Mouse (Mus musculus) hindbrain, embryonic 12.5 days (tissue): Measurements from ENCODE around the gene Car8. TPM values are rescaled to one million over a fixed set of nuclear protein-coding genes. Genes with fewer than 3 reads are reported as not detected.

ENCODE experiments used
- ATAC-seq: fragments of 200-750 bp; cut with Nextera tagmentation; 2 replicates; pipeline ENCODE4 v1.8.0; 2017; ENCODE audit warnings: moderate TSS enrichment; ENCODE audit not compliant: low FRiP score
- H3K27ac ChIP-seq: fragments of 300-500 bp; sonication (generic); 2 replicates; pipeline ENCODE4 v1.5.1; 2016; ENCODE audit warnings: mild to moderate bottlenecking
- H3K27me3 ChIP-seq: fragments of 300-500 bp; sonication (generic); 2 replicates; pipeline ENCODE4 v1.6.1; 2016; ENCODE audit warnings: mild to moderate bottlenecking
- H3K36me3 ChIP-seq: fragments of 300-500 bp; sonication (generic); 2 replicates; pipeline ENCODE4 v1.6.1; 2016; ENCODE audit warnings: mild to moderate bottlenecking
- H3K4me1 ChIP-seq: fragments of 300-500 bp; sonication (generic); 2 replicates; pipeline ENCODE4 v1.6.1; 2016
- H3K4me2 ChIP-seq: fragments of 300-500 bp; sonication (generic); replicated peaks from 2 replicates; pipeline ENCODE4 v1.6.1; 2016; ENCODE audit warnings: mild to moderate bottlenecking
- H3K4me3 ChIP-seq: fragments of 300-500 bp; sonication (generic); 2 replicates; pipeline ENCODE4 v1.5.1; 2016; ENCODE audit warnings: mild to moderate bottlenecking
- H3K9ac ChIP-seq: fragments of 300-500 bp; sonication (generic); 2 replicates; pipeline ENCODE4 v1.6.1; 2016; ENCODE audit warnings: mild to moderate bottlenecking, moderate library complexity
- H3K9me3 ChIP-seq: fragments of 300-500 bp; sonication (generic); replicated peaks from 2 replicates; pipeline ENCODE4 v1.6.1; 2016; ENCODE audit warnings: mild to moderate bottlenecking
- WGBS: fragments of 180-500 bp; shearing (Covaris S2); methylation state at CpG from one replicate; pipeline ENCODE4 v1.1.7; 2016; 5-methylcytosine and 5-hydroxymethylcytosine counted together
- polyA plus RNA-seq: library from polyadenylated mRNA; unstranded; fragments of >200 nt; fragmentation: Nextera tagmentation; extraction: Ambion mirVana; gene quantifications from 2 replicates; pipeline ENCODE4 v1.2.1, GENCODE M21; 2016

The Car8 gene
- polyA plus RNA-seq, 1 experiment from 2014 or later = 1.7 TPM

DNA sequence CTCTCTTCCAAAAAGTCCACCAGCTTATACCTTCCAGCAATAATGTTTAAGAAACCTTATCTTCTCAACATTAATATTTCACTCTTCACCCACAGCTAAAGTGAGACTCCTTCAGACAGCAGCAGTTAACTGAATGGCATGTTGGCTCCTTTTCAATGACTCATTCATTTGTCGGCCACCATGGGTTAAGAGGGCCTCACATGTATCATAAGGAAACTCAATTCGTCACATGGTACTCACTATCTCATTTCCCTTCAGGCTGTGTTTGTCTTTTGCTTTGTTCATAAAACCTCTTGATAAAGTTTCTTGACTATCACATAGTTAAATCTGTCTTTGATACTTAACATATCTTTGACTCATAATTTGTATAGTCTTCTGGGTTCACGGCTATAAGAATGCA, 20.8 kb downstream of the Car8 start:
- H3K4me1 ChIP-seq = no peaks in the 10 kb centered on the region
- H3K36me3 ChIP-seq = no peaks in the 10 kb centered on the region
- H3K4me3 ChIP-seq = no peak overlapping the region
- H3K27me3 ChIP-seq = no peaks in the 10 kb centered on the region
- no peak for ATAC-seq
- H3K9me3 ChIP-seq = no peaks in the 10 kb centered on the region
- H3K27ac ChIP-seq = no peak overlapping the region
- H3K9ac ChIP-seq = no peak overlapping the region
- 78% methylated on average over 3 of the region's 3 CpGs for WGBS
- no peak overlapping the region for H3K4me2 ChIP-seq

DNA sequence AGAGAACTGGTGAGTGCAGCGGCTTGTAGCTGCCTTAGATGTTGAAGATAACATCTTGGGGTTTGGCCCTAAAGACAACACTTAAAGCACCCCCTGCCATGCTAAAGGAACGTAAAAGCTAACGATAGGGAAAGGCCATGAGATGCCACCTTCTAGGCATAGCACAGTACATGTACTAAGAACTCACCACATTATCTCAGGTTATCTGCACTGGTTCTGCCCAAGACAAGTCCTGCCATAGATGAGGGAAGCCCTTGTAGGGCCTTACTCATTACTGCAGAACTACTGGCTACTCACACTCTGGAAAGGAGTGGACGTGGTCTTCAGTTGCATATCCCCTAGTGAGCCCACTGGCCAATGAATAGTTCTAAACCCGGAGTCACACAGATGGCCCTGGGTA, 21.6 kb downstream of the Car8 start:
- no peak overlapping the region for H3K4me2 ChIP-seq
- no peak overlapping the region for H3K9ac ChIP-seq
- ATAC-seq = no peak
- no peak overlapping the region for H3K27ac ChIP-seq
- WGBS = 79% methylated on average over 5 of the region's 5 CpGs
- no peaks in the 10 kb centered on the region for H3K36me3 ChIP-seq
- no peaks in the 10 kb centered on the region for H3K27me3 ChIP-seq
- H3K9me3 ChIP-seq = no peaks in the 10 kb centered on the region
- H3K4me1 ChIP-seq = no peaks in the 10 kb centered on the region
- no peak overlapping the region for H3K4me3 ChIP-seq

DNA sequence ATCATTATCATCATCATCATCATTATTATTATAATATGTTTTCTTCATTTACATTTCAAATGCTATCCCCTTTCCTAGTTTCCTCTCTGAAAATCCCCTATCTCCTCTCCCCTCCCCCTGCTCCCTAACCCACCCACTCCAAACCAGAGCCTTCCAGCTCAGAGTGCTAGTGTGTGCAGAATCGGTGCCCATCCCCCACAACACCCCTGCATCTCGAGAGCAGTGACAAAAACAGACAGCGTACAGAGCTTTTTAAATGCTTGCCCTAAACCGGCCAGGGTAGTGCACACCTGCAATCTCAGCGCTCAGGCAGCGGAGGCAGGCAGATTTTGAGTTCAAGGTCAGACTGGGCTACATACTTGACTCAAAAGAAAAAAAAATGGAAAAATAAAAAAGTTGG, 22.3 kb downstream of the Car8 start:
- Histone ChIP-seq H3K4me3 (no peak overlapping the region), H3K4me2 (no peak overlapping the region), H3K27me3 (no peaks in the 10 kb centered on the region), H3K9ac (no peak overlapping the region), H3K27ac (no peak overlapping the region), H3K36me3 (no peaks in the 10 kb centered on the region), H3K4me1 (no peaks in the 10 kb centered on the region), H3K9me3 (no peaks in the 10 kb centered on the region)
- ATAC-seq = no peak
- 40% methylated on average over 6 of the region's 6 CpGs for WGBS

DNA sequence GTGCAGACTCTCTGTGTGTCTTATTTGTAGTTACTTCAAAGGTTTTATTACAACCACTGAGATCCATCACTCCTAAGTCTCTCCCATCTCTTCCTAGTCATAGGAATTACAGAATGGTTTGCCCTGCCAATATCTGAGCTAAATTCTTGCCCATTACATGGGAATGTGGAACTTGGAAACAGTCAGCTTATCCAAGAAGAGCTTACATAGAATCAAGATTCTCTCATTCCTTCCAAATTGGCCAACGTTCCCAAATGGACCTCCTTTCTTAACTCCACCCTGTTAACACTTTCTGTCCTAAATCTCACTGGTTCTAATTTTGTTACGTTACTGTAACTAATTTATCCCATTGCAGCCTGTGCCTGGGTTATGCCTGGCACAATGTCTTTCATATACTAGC, 25.2 kb downstream of the Car8 start:
- Histone ChIP-seq H3K27ac (no peak overlapping the region), H3K4me3 (no peak overlapping the region), H3K27me3 (no peaks in the 10 kb centered on the region), H3K9ac (no peak overlapping the region), H3K36me3 (no peaks in the 10 kb centered on the region), H3K9me3 (no peaks in the 10 kb centered on the region), H3K4me2 (no peak overlapping the region), H3K4me1 (no peaks in the 10 kb centered on the region)
- ATAC-seq = no peak
- WGBS = 89% methylated on average over 2 of the region's 2 CpGs

DNA sequence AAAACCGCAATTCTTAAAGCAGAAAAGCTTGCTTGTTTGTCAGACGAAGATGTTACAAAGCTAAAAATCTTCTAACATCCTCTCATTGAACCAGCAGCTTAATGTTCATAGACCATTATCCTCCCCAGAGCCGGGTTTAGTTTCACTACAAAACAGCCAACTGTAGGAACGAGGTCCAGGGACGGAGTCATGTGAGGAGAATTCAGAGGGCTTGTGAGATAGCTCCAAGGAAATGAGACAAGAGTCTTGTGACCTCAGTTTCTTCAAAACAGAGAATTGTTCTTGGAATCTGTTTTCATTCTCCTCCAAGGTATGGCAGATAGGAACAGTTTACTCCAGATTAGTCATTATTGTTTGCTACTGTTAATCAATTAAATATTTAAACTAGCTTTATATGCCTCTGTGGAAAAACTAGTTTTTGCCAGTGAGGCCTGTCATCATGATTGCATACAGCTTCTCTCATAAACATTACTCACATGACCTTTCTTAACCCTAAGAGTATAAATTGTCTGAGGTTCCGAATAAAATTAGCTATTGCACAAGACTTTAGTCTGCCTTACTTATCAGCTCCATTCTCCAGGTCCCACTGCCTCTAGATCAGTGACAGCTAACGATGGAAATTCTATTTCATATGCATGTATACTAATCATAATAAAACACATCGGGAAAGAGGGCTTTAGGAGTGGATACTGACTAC, 25.8 kb downstream of the Car8 start:
- H3K27ac ChIP-seq = no peak overlapping the region
- no peak overlapping the region for H3K4me2 ChIP-seq
- H3K27me3 ChIP-seq = no peaks in the 10 kb centered on the region
- no peaks in the 10 kb centered on the region for H3K4me1 ChIP-seq
- H3K9me3 ChIP-seq = no peaks in the 10 kb centered on the region
- H3K36me3 ChIP-seq = no peaks in the 10 kb centered on the region
- H3K9ac ChIP-seq = no peak overlapping the region
- 80% methylated on average over 8 of the region's 8 CpGs for WGBS
- ATAC-seq = no peak
- no peak overlapping the region for H3K4me3 ChIP-seq

DNA sequence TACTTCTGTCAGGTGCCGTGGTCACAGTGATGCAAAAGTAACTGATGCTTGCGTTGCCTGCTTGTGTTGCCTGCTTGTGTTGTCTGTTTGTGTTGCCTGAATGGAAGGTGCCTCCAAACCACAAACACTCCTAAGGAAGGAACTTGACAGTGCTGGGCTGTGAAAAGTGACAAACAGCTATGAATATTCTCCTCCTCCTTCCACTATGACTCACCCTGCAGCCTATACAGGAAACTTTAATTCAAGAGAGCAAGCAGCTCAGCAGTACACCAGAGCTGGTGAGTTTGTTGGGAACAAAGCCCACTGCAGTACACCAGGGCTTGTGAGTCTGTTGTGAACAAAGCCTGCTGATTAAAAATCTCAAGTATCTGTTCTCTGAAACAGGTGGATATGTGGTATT, 28.4 kb downstream of the Car8 start:
- no peak for ATAC-seq
- Histone ChIP-seq H3K36me3 (no peaks in the 10 kb centered on the region), H3K4me3 (no peak overlapping the region), H3K4me1 (no peaks in the 10 kb centered on the region), H3K9me3 (no peaks in the 10 kb centered on the region), H3K27ac (no peak overlapping the region), H3K4me2 (no peak overlapping the region), H3K27me3 (no peaks in the 10 kb centered on the region), H3K9ac (no peak overlapping the region)
- WGBS = 84% methylated on average over 2 of the region's 2 CpGs

DNA sequence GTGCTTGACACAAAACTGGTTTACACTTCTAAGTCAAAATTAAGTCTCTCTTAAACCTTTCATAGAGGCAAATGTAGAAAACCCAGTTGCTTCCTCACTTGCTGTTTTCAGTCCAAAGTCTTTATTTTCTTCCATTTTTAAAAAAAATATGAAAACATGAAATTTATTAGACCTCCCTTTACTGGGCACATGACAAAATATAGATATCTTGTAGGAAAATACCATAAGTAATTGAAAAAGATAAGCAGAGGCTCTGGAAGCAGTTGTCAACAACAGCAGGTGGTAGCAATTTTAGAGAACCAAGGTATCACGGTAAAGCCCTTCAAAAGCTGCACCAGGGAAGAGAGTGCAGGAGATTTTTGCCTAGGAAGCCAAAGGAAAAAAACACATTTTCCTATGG, 30.9 kb downstream of the Car8 start:
- 69% methylated on average over 1 of the region's 1 CpGs for WGBS
- Histone ChIP-seq H3K4me1 (no peaks in the 10 kb centered on the region), H3K4me3 (no peak overlapping the region), H3K36me3 (no peaks in the 10 kb centered on the region), H3K9me3 (no peaks in the 10 kb centered on the region), H3K27me3 (no peaks in the 10 kb centered on the region), H3K9ac (no peak overlapping the region), H3K27ac (no peak overlapping the region), H3K4me2 (no peak overlapping the region)
- no peak for ATAC-seq

DNA sequence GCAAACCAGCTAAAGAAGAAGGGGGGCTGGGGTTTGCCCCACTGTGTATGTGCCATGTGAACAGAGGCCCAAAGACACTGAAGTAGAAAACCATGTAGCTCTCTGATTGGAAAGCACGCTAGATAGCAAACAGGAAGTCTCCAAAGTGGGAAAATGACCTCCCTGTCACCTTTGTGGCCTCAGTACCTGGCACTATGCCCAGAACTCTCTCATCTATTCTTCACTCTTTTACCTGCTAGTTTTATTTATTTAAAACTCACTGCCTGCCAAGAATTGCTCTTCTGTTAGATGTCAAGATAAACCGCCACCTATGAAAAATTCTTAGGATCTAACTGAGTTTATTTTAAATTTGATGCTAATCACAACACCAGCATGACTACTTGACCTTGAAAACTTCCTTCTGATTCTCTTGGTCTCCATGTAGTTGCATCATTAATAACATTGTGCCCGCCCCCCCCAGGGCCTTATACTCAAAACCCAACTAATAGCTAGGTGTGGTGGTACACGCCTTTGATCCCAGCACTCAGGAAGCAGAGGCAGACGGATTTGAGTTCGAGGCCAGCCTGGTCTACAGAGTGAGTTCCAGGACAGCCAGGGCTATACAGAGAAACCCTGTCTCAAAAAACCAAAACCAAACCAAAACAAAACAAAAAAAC, 31.8 kb downstream of the Car8 start:
- Histone ChIP-seq H3K4me3 (no peak overlapping the region), H3K36me3 (no peaks in the 10 kb centered on the region), H3K9me3 (no peaks in the 10 kb centered on the region), H3K9ac (no peak overlapping the region), H3K4me2 (no peak overlapping the region), H3K4me1 (no peaks in the 10 kb centered on the region), H3K27me3 (no peaks in the 10 kb centered on the region), H3K27ac (no peak overlapping the region)
- WGBS = 86% methylated on average over 6 of the region's 6 CpGs
- ATAC-seq = no peak

DNA sequence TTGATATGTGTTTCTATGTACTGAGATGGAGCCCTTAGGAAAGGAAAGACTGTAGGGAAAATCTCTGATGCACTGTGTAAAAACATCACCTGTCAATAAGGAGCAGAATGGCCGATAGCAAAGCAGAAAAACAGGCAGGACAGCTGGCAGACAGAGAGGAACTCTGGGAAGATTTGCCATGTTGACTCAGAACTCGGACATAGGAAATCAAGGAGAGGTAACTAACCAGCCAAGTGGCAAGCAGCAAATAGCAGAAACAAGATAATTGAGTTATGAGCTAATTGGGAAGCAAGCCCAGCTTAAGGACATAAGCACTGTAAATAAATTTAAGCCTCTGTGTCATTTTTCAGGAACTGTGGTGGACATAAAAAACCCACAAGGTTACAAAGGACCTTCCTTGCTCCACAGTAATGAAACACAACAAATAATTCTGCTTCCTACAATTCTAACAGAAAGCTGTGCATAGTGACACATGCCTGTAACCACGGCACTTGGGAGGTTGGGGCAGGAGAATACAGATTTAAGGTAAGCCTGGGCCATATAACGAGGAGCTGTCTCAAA, 33.7 kb downstream of the Car8 start:
- no peak overlapping the region for H3K27ac ChIP-seq
- H3K9ac ChIP-seq = no peak overlapping the region
- WGBS = 75% methylated on average over 4 of the region's 4 CpGs

DNA sequence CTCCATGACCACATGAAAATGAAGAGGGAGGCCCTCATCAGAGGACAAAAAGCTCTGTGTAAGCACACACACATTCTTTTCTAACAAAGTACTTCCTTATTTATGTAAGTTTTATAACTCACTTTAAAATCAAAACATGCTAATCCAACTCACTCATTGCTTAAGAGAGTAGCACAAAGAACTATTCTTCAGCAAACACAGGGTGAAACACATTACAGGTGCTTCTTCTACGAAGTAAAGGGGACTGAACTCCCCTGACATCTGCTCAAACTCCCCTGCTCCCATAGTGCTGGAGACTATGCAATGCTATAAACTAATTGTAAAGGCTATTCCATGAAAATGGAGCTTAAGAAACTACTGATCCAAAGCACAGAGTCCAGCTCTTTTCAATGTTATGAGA, 35.5 kb downstream of the Car8 start:
- Histone ChIP-seq H3K4me3 (no peak overlapping the region), H3K27ac (no peak overlapping the region), H3K36me3 (no peaks in the 10 kb centered on the region), H3K4me1 (no peaks in the 10 kb centered on the region), H3K4me2 (no peak overlapping the region), H3K9me3 (no peaks in the 10 kb centered on the region), H3K27me3 (no peaks in the 10 kb centered on the region), H3K9ac (no peak overlapping the region)
- ATAC-seq = no peak
- 48% methylated on average over 1 of the region's 1 CpGs for WGBS

More for the DNA sequence above, 33.7 kb downstream of the Car8 start:
- Histone ChIP-seq H3K27me3 (no peaks in the 10 kb centered on the region), H3K4me1 (no peaks in the 10 kb centered on the region), H3K4me3 (no peak overlapping the region), H3K9me3 (no peaks in the 10 kb centered on the region), H3K36me3 (no peaks in the 10 kb centered on the region), H3K4me2 (no peak overlapping the region)
- no peak for ATAC-seq

DNA sequence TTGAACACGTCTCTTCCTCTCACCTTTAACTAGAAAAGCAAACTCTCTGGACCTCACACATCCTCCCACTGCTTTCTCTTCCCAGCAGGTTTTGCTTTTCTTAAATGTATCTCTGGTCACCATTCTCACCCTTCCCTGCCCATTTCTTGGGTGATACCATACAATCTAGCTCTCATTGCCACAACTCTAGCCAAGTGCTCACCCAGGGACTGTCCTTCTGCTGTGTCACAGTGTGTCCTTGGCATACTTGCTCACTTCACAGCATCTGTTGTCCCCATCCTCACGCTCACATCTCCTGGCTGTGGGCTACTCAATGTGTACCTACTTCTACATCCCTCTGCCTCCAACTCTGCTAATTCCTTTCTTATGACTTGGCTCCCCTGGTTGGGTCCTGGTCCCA, 37.2 kb downstream of the Car8 start:
- Histone ChIP-seq H3K4me1 (no peaks in the 10 kb centered on the region), H3K4me3 (no peak overlapping the region), H3K9ac (no peak overlapping the region), H3K27me3 (no peaks in the 10 kb centered on the region), H3K36me3 (no peaks in the 10 kb centered on the region), H3K4me2 (no peak overlapping the region), H3K9me3 (no peaks in the 10 kb centered on the region), H3K27ac (no peak overlapping the region)
- no peak for ATAC-seq
- 80% methylated on average over 2 of the region's 2 CpGs for WGBS

DNA sequence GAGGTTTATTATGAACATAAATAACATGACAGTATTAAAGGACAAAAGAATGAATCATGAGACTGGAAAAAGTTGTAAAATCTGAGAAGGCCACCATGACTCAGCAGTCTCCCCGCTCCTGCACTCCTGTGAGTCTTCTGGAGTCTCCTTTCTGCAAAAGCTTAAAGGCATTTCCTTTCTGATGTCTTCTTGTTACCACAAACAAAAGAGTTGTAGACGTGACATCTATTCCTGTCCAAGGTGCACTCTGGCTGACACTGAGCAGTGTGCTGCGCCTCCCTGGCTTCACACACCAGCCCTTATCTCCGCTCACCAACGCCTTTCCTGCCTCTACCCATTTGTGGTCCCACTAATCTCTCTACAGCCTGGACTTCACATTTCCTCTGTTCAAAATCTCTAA, 38.8 kb downstream of the Car8 start:
- Histone ChIP-seq H3K4me3 (no peak overlapping the region), H3K4me2 (no peak overlapping the region), H3K36me3 (no peaks in the 10 kb centered on the region), H3K9me3 (no peaks in the 10 kb centered on the region), H3K27me3 (no peaks in the 10 kb centered on the region), H3K27ac (no peak overlapping the region), H3K4me1 (no peaks in the 10 kb centered on the region), H3K9ac (no peak overlapping the region)
- 79% methylated on average over 5 of the region's 5 CpGs for WGBS
- ATAC-seq = no peak

DNA sequence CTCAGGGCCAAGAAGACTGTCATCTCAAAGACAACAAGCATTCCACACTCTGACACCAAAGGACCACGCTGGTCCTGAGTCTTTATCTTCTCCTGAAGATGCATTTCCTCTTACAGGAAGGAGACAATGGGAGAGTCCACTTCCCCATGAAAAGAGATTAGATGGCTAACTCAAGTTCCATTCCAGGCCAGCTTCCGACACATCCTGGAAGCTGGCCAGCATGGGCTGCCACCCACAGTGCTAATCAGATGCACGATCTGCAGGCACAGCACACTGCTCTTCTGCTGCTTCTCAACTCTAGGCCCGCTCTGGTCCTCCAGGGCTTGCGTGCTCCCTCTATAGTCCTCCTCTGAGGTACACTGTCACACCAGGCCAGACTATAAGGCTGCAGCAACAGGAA, 40.8 kb downstream of the Car8 start:
- Histone ChIP-seq H3K9ac (no peak overlapping the region), H3K4me1 (no peaks in the 10 kb centered on the region), H3K4me2 (no peak overlapping the region), H3K4me3 (no peak overlapping the region), H3K36me3 (no peaks in the 10 kb centered on the region), H3K27ac (no peak overlapping the region), H3K27me3 (no peaks in the 10 kb centered on the region), H3K9me3 (no peaks in the 10 kb centered on the region)
- 76% methylated on average over 5 of the region's 5 CpGs for WGBS
- ATAC-seq = no peak
